Mouse (Mus musculus) C2C12 (cell line): ENCODE measurements at regions not wholly inside any gene's neighbourhood (a gene's known extent, or its start where the extent isn't known, plus 50 kb on each side); places are given as distances from the start of the nearest gene placed in this dataset.

Experiments
- CTCF ChIP-seq: IDR thresholded peaks from one replicate; pipeline ENCODE4 v1.5.1; 2011; ENCODE audit not compliant: control insufficient read depth, insufficient read depth, insufficient read length
- FOSL1 ChIP-seq: IDR thresholded peaks from one replicate; pipeline ENCODE4 v1.8.0; 2011; ENCODE audit warnings: mild to moderate bottlenecking, low read length; ENCODE audit not compliant: poor library complexity, insufficient read depth, severe bottlenecking
- MAX ChIP-seq: IDR thresholded peaks from one replicate; pipeline ENCODE4 v1.6.1; 2011; ENCODE audit warnings: mild to moderate bottlenecking, control low read depth
- MYOD1 ChIP-seq: IDR thresholded peaks from one replicate; pipeline ENCODE4 v1.6.1; 2011; ENCODE audit warnings: low read depth; ENCODE audit not compliant: control insufficient read depth, insufficient read length
- MYOG ChIP-seq: IDR thresholded peaks from one replicate; pipeline ENCODE4 v1.6.1; 2011; ENCODE audit not compliant: control insufficient read depth, insufficient read length; ENCODE audit errors: extremely low read depth
- USF1 ChIP-seq: IDR thresholded peaks from one replicate; pipeline ENCODE4 v1.6.1; 2011; ENCODE audit warnings: low read depth, mild to moderate bottlenecking, control low read depth, moderate library complexity

DNA sequence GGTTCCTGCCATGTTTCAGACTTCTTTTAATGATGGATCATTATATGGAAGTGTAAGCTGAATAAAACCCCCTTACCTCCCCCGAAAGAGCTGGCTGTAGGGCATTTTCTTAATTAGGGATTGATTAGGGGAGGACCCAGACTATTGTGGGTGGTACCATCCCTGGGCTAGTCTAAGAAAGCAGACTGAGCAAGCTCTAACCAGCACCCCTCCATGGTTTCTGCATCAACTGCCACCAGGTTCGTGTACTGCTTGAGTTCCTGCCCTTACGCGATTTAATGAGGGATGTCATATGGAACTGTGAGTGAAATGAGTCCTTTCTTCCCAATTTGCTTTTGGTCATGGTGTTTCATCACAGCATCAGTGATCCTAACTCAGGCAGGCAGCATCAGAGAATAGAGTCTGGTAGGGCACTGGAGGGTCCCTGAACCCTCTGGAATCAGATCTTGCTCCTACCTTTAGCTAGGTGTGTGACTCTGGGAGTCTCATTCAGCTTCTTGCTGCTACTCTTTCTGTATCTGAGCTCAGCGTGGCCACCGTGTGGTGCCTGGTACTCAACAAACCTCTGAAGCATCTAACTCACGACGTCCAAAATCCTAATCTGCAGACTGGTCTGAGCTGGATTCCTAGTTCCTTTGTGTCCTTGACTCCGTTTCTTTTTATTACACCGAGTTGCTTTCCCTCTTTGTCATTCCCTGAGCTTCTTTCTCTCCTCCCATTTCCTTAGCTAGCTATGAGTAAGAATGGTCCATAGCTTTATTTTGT, 1884.0 kb upstream of the Lrrc6 start:
- TF ChIP-seq CTCF: no peak
- TF ChIP-seq MYOG: no peak
- no peak for TF ChIP-seq MAX
- TF ChIP-seq USF1: no peak
- TF ChIP-seq FOSL1: no peak
- TF ChIP-seq MYOD1: no peak
